Mouse (Mus musculus): ENCODE data around the gene Gjc1. TPM values are rescaled to one million over a fixed set of nuclear protein-coding genes. Genes with fewer than 3 reads are reported as not detected.

The Gjc1 gene
- polyA plus RNA-seq, 1 experiment from 2014 or later: 79.0 TPM

- peak; percentile 66 for ATAC-seq (ENCODE audit: low FRiP score, low read depth)
- Histone ChIP-seq H3K9me3 (no peaks in the 10 kb centered on the region), H3K4me1 (peaks cover 29% of the 10 kb centered on the region), H3K4me2 (replicated peaks) (peak overlapping the region; percentile 34), H3K4me3 (no peak overlapping the region), H3K9ac (replicated peaks) (no peak overlapping the region), H3K27me3 (peaks cover 12% of the 10 kb centered on the region), H3K27ac (replicated peaks) (peak overlapping the region; percentile 52), H3K36me3 (no peaks in the 10 kb centered on the region)
- WGBS: 46% methylated on average over 18 of the region's 18 CpGs
Measured at GRCm38 (mm10) chr11:102753591-102754324, 65.7 kb downstream of the Gjc1 start.

GRCm38 (mm10) chr11:102752896-102753590 is 66.5 kb downstream of the Gjc1 start:
- ATAC-seq (ENCODE audit: low FRiP score, low read depth): no peak
- 0 out of 2 replicates have a peak overlapping the region, but pooled peaks have one; percentile 6 for H3K27ac ChIP-seq (replicated peaks)
- H3K9ac ChIP-seq (replicated peaks): no peak overlapping the region
- no peaks in the 10 kb centered on the region for H3K36me3 ChIP-seq
- H3K9me3 ChIP-seq: no peaks in the 10 kb centered on the region
- no peak overlapping the region for H3K4me2 ChIP-seq (replicated peaks)
- peaks cover 12% of the 10 kb centered on the region for H3K27me3 ChIP-seq
- H3K4me3 ChIP-seq: no peak overlapping the region
- WGBS: 64% methylated on average over 13 of the region's 13 CpGs
- H3K4me1 ChIP-seq: peaks cover 29% of the 10 kb centered on the region

- no peak overlapping the region for H3K4me2 ChIP-seq (replicated peaks)
- H3K4me3 ChIP-seq: no peak overlapping the region
- peaks cover 12% of the 10 kb centered on the region for H3K27me3 ChIP-seq
- H3K9me3 ChIP-seq: no peaks in the 10 kb centered on the region
- peaks cover 23% of the 10 kb centered on the region for H3K4me1 ChIP-seq
- WGBS: 78% methylated on average over 2 of the region's 2 CpGs
- ATAC-seq (ENCODE audit: low FRiP score, low read depth): no peak
- no peak overlapping the region for H3K9ac ChIP-seq (replicated peaks)
- H3K36me3 ChIP-seq: no peaks in the 10 kb centered on the region
- H3K27ac ChIP-seq (replicated peaks): no peak overlapping the region
Measured at GRCm38 (mm10) chr11:102749712-102750111, 69.8 kb downstream of the Gjc1 start.

Other genes starting within 250 kb of the Gjc1 start
- 8.3 and 10.5 TPM in 2 replicates for gene Gm11627, start 240.2 kb downstream of the Gjc1 start, polyA plus RNA-seq (2016; fragmentation: Nextera tagmentation; extraction: Ambion mirVana)
- 34.7 and 37.9 TPM in 2 replicates for gene Fzd2, start 215.3 kb downstream of the Gjc1 start, polyA plus RNA-seq (2016; fragmentation: Nextera tagmentation; extraction: Ambion mirVana)
- gene Meioc, start 156.0 kb downstream of the Gjc1 start, polyA plus RNA-seq (2016; fragmentation: Nextera tagmentation; extraction: Ambion mirVana): 0.31 and 0.47 TPM in 2 replicates
- gene Ccdc43, start 121.9 kb downstream of the Gjc1 start, polyA plus RNA-seq (2016; fragmentation: Nextera tagmentation; extraction: Ambion mirVana): 47.9 and 56.3 TPM in 2 replicates
- gene Adam11, start 58.3 kb downstream of the Gjc1 start, polyA plus RNA-seq (2016; fragmentation: Nextera tagmentation; extraction: Ambion mirVana): 24.1 and 28.8 TPM in 2 replicates
- not detected in 2 replicates for gene Higd1b, start 16.1 kb upstream of the Gjc1 start, polyA plus RNA-seq (2016; fragmentation: Nextera tagmentation; extraction: Ambion mirVana)
- 238 and 242 TPM in 2 replicates for gene Eftud2, start 61.3 kb upstream of the Gjc1 start, polyA plus RNA-seq (2016; fragmentation: Nextera tagmentation; extraction: Ambion mirVana)
- 1.8 and 2.3 TPM in 2 replicates for gene Ccdc103, start 61.5 kb upstream of the Gjc1 start, polyA plus RNA-seq (2016; fragmentation: Nextera tagmentation; extraction: Ambion mirVana)
- gene Fam187a, start 65.5 kb upstream of the Gjc1 start, polyA plus RNA-seq (2016; fragmentation: Nextera tagmentation; extraction: Ambion mirVana): not detected in 2 replicates
- not detected in 2 replicates for gene Gfap, start 81.2 kb upstream of the Gjc1 start, polyA plus RNA-seq (2016; fragmentation: Nextera tagmentation; extraction: Ambion mirVana)
- 9.1 and 9.7 TPM in 2 replicates for gene Kif18b, start 105.4 kb upstream of the Gjc1 start, polyA plus RNA-seq (2016; fragmentation: Nextera tagmentation; extraction: Ambion mirVana)
- 12.7 and 15.3 TPM in 2 replicates for gene C1ql1, start 127.0 kb upstream of the Gjc1 start, polyA plus RNA-seq (2016; fragmentation: Nextera tagmentation; extraction: Ambion mirVana)
- gene Nmt1, start 208.5 kb upstream of the Gjc1 start, polyA plus RNA-seq (2016; fragmentation: Nextera tagmentation; extraction: Ambion mirVana): 41.3 and 44.8 TPM in 2 replicates
- gene Dcakd, start 208.6 kb upstream of the Gjc1 start, polyA plus RNA-seq (2016; fragmentation: Nextera tagmentation; extraction: Ambion mirVana): 163 and 174 TPM in 2 replicates